Mouse (Mus musculus) MEL (cell line): ENCODE results near the gene Klf2. TPM values are rescaled to one million over a fixed set of nuclear protein-coding genes. Genes with fewer than 3 reads are reported as not detected.

ENCODE experiments used
- DNase-seq: peaks from one replicate; pipeline ENCODE4 v3.0.0; 2011; ENCODE audit warnings: low read depth, low spot score
- H3K27ac ChIP-seq: 2 replicates; pipeline ENCODE4 v1.5.1; 2012; ENCODE audit warnings: low read depth, mild to moderate bottlenecking, control low read depth, low read length, moderate library complexity; ENCODE audit not compliant: control insufficient read depth
- H3K27me3 ChIP-seq, 2 experiments: fragments of 150-350 bp in 1 of 2; sonication (generic) in 1 of 2; 2 replicates each; pipeline ENCODE4 v1.6.1; 2012; ENCODE audit warnings: low read length in 2 of 2, mild to moderate bottlenecking in 2 of 2, improper control_type of control experiment in 1 of 2, moderate library complexity in 1 of 2; ENCODE audit not compliant: insufficient read depth in 2 of 2, control insufficient read depth in 1 of 2
- H3K36me3 ChIP-seq, 2 experiments: 2 replicates each; pipeline ENCODE4 v1.6.1; 2012 to 2014; ENCODE audit warnings: low read length in 2 of 2, improper control_type of control experiment in 1 of 2, inconsistent platforms in 1 of 2, mild to moderate bottlenecking in 1 of 2; ENCODE audit not compliant: insufficient read depth in 2 of 2, control insufficient read depth in 1 of 2
- H3K4me1 ChIP-seq, 2 experiments: fragments of 150-350 bp in 1 of 2; sonication (generic) in 1 of 2; 2 replicates each; pipeline ENCODE4 v1.6.1; 2012; ENCODE audit warnings: low read length in 2 of 2, improper control_type of control experiment in 1 of 2, mild to moderate bottlenecking in 1 of 2; ENCODE audit not compliant: insufficient read depth in 2 of 2, control insufficient read depth in 1 of 2
- H3K4me3 ChIP-seq, 2 experiments: fragments of 150-350 bp in 1 of 2; sonication (generic) in 1 of 2; 2 replicates each; pipeline ENCODE4 v1.5.1; 2012; ENCODE audit warnings: low read depth in 2 of 2, low read length in 2 of 2, mild to moderate bottlenecking in 2 of 2, moderate library complexity in 2 of 2, control low read depth in 1 of 2, improper control_type of control experiment in 1 of 2; ENCODE audit not compliant: control insufficient read depth in 1 of 2, insufficient read depth in 1 of 2
- H3K79me2 ChIP-seq: 2 replicates; pipeline ENCODE4 v1.6.1; 2012; ENCODE audit warnings: mild to moderate bottlenecking, low read length, moderate library complexity; ENCODE audit not compliant: control insufficient read depth, poor library complexity, insufficient read depth
- H3K9ac ChIP-seq: 2 replicates; pipeline ENCODE4 v1.6.1; 2012; ENCODE audit warnings: low read depth, mild to moderate bottlenecking, control low read depth, low read length, moderate library complexity; ENCODE audit not compliant: control insufficient read depth, poor library complexity, severe bottlenecking
- H3K9me3 ChIP-seq: fragments of 150-350 bp; sonication (generic); replicated peaks from 2 replicates; pipeline ENCODE4 v1.6.1; 2012; ENCODE audit warnings: mild to moderate bottlenecking, low read length, improper control_type of control experiment, moderate library complexity; ENCODE audit not compliant: insufficient read depth
- E2F4 ChIP-seq: IDR thresholded peaks from 2 replicates; pipeline ENCODE4 v1.6.1; 2011; ENCODE audit warnings: low read depth, low read length, improper control_type of control experiment, borderline replicate concordance
- EP300 ChIP-seq, 2 experiments: IDR thresholded peaks; 2 replicates each; pipeline ENCODE4 v1.6.1; 2011; ENCODE audit warnings: improper control_type of control experiment in 2 of 2, low read length in 2 of 2, low read depth in 1 of 2, mild to moderate bottlenecking in 1 of 2
- ETS1 ChIP-seq: IDR thresholded peaks from 2 replicates; pipeline ENCODE4 v1.6.1; 2012; ENCODE audit warnings: low read depth, mild to moderate bottlenecking, inconsistent platforms, low read length, improper control_type of control experiment, moderate library complexity
- GABPA ChIP-seq: IDR thresholded peaks from 2 replicates; pipeline ENCODE4 v1.6.1; 2012; ENCODE audit warnings: low read depth, mild to moderate bottlenecking, inconsistent platforms, low read length, improper control_type of control experiment, moderate library complexity
- GATA1 ChIP-seq: IDR thresholded peaks from 2 replicates; pipeline ENCODE4 v1.6.1; 2011; ENCODE audit warnings: low read depth, low read length, improper control_type of control experiment
- HCFC1 ChIP-seq: IDR thresholded peaks from 2 replicates; pipeline ENCODE4 v1.6.1; 2012; ENCODE audit warnings: low read depth, mild to moderate bottlenecking, inconsistent platforms, low read length, improper control_type of control experiment, moderate library complexity
- JUND ChIP-seq: IDR thresholded peaks from 2 replicates; pipeline ENCODE4 v1.6.1; 2011; ENCODE audit warnings: low read depth, mild to moderate bottlenecking, improper control_type of control experiment, low read length
- KAT2A ChIP-seq: conservative IDR thresholded peaks from 2 replicates; pipeline ENCODE4 v1.6.1; 2012; ENCODE audit warnings: low read depth, low read length, improper control_type of control experiment, inconsistent platforms
- MAFK ChIP-seq: IDR thresholded peaks from 2 replicates; pipeline ENCODE4 v1.6.1; 2011; ENCODE audit warnings: low read depth, mild to moderate bottlenecking, low read length, improper control_type of control experiment, borderline replicate concordance
- MAZ ChIP-seq: IDR thresholded peaks from 2 replicates; pipeline ENCODE4 v1.6.1; 2012; ENCODE audit warnings: low read depth, mild to moderate bottlenecking, inconsistent platforms, low read length, improper control_type of control experiment
- MEF2A ChIP-seq: IDR thresholded peaks from 2 replicates; pipeline ENCODE4 v1.6.1; 2014; ENCODE audit warnings: low read depth, mild to moderate bottlenecking, inconsistent platforms, low read length, improper control_type of control experiment; ENCODE audit not compliant: poor library complexity, insufficient replicate concordance, severe bottlenecking; ENCODE audit errors: extremely low read depth
- MYC ChIP-seq: IDR thresholded peaks from 2 replicates; pipeline ENCODE4 v1.6.1; 2011; ENCODE audit warnings: low read depth, mild to moderate bottlenecking, low read length, improper control_type of control experiment, moderate library complexity
- NRF1 ChIP-seq: IDR thresholded peaks from 2 replicates; pipeline ENCODE4 v1.6.1; 2014; ENCODE audit warnings: low read depth, mild to moderate bottlenecking, inconsistent platforms, low read length, improper control_type of control experiment, moderate library complexity; ENCODE audit not compliant: poor library complexity, insufficient read depth, severe bottlenecking
- POLR2A ChIP-seq, 2 experiments: IDR thresholded peaks; 2 replicates each; pipeline ENCODE4 v1.6.1; 2011 to 2012; ENCODE audit warnings: low read length in 2 of 2, mild to moderate bottlenecking in 2 of 2, control low read depth in 1 of 2, improper control_type of control experiment in 1 of 2, low read depth in 1 of 2, moderate library complexity in 1 of 2; ENCODE audit not compliant: control insufficient read depth in 1 of 2, insufficient read depth in 1 of 2, poor library complexity in 1 of 2
- RAD21 ChIP-seq: IDR thresholded peaks from 2 replicates; pipeline ENCODE4 v1.6.1; 2011; ENCODE audit warnings: mild to moderate bottlenecking, low read depth, low read length, improper control_type of control experiment
- SMC3 ChIP-seq: IDR thresholded peaks from 2 replicates; pipeline ENCODE4 v1.6.1; 2011; ENCODE audit warnings: low read depth, low read length, improper control_type of control experiment
- UBTF ChIP-seq: IDR thresholded peaks from 2 replicates; pipeline ENCODE4 v1.6.1; 2012; ENCODE audit warnings: low read depth, mild to moderate bottlenecking, inconsistent platforms, low read length, improper control_type of control experiment, moderate library complexity, borderline replicate concordance; ENCODE audit not compliant: insufficient read depth
- ZNF384 ChIP-seq: IDR thresholded peaks from 2 replicates; pipeline ENCODE4 v1.6.1; 2012; ENCODE audit warnings: low read depth, mild to moderate bottlenecking, inconsistent platforms, low read length, improper control_type of control experiment
- polyA plus RNA-seq, 2 experiments: library from polyadenylated mRNA; stranded (reverse) in 1 of 2; unstranded in 1 of 2; fragments of >175 nt in 1 of 2; fragments of >200 nt in 1 of 2; gene quantifications; 2 replicates each; pipeline versions ENCODE4 v1.2.1 to v1.2.4; 2012; ENCODE audit warnings: low replicate concordance in 2 of 2, low read depth in 1 of 2; ENCODE audit not compliant: insufficient read length in 2 of 2, insufficient read depth in 1 of 2, missing spikeins in 1 of 2
- total RNA-seq: library from RNA; depleted of rRNA; stranded (reverse); fragments of 300-350 nt; gene quantifications from 2 replicates; pipeline ENCODE4 v1.2.3, GENCODE M21; 2012

The Klf2 gene
- total and polyA plus RNA-seq, 3 experiments = not detected

GRCm38 (mm10) chr8:72305210-72305905 is 13.5 kb upstream of the Klf2 start, which contains the start of gene Gm10282:
Gene Gm10282, minus strand, starts transcription at chr8:72305260.
- Histone ChIP-seq H3K27ac (no peak within 1 kb of the TSS), H3K79me2 (no peaks in the 10 kb centered on the region), H3K27me3 (peaks cover 0 to 3% of the 10 kb centered on the region in 2 experiments; a peak in 3 of 4 replicates), H3K9me3 (no peaks in the 10 kb centered on the region), H3K4me3 (no peak within 1 kb of the TSS), H3K9ac (no peak within 1 kb of the TSS), H3K36me3 (no peaks in the 10 kb centered on the region), H3K4me1 (no peaks in the 10 kb centered on the region)
- DNase-seq = no peak
- TF ChIP-seq MAZ = no peak
- TF ChIP-seq GATA1 = no peak
- TF ChIP-seq EP300 (IDR thresholded peaks at IDR 0.05; ENCODE audit: low read depth in 1 of 2, low read length in 2 of 2) = no peak
- no peak for TF ChIP-seq ZNF384
- TF ChIP-seq HCFC1 = no peak

DNA sequence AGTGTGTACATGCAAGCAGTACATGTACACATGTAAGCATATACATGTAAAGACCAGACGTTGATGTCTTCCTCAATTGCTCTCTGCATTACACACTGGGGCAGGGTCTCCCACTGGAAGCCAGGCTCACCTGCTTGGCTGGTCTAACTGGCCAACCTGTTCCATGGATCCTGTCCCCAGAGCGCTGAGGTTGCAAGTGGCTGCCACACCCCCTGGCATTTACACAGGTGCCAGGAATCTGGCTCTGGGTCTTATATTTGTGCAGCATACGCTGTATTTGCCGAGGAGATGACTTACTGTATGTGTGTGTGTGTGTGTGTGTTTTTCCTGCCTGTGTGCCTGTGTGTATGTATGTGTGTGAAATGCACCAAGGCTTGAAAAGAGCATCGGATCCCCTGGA is 11.9 kb upstream of the Klf2 start:
- Histone ChIP-seq H3K36me3 (no peaks in the 10 kb centered on the region), H3K4me3 (no peak overlapping the region), H3K4me1 (peaks cover 0 to 5% of the 10 kb centered on the region in 2 experiments; a peak in 1 of 4 replicates), H3K27me3 (peaks cover 0 to 3% of the 10 kb centered on the region in 2 experiments; a peak in 3 of 4 replicates), H3K27ac (no peak overlapping the region), H3K9me3 (no peaks in the 10 kb centered on the region), H3K79me2 (no peaks in the 10 kb centered on the region)
- no peak for DNase-seq
- no peak for TF ChIP-seq ETS1
- no peak for TF ChIP-seq GATA1
- TF ChIP-seq GABPA = no peak
- TF ChIP-seq UBTF = no peak
- no peak for TF ChIP-seq MAFK
- no peak for TF ChIP-seq JUND
- TF ChIP-seq ZNF384 = no peak
- no peak for TF ChIP-seq POLR2A (IDR thresholded peaks at IDR 0.05; ENCODE audit: control insufficient read depth in 1 of 2, insufficient read depth in 1 of 2, low read depth in 1 of 2, low read length in 2 of 2, poor library complexity in 1 of 2)
- no peak for TF ChIP-seq MYC
- TF ChIP-seq KAT2A = no peak
- TF ChIP-seq E2F4 = no peak
- no peak for TF ChIP-seq MEF2A
- no peak for TF ChIP-seq MAZ
- no peak for TF ChIP-seq SMC3
- TF ChIP-seq NRF1 = no peak
- no peak for TF ChIP-seq RAD21
- TF ChIP-seq, all 39 proteins: peak for 0
- no peak overlapping the region for H3K9ac ChIP-seq
